Mouse (Mus musculus): ENCODE data around the gene Grasp.

Grasp gene

DNA sequence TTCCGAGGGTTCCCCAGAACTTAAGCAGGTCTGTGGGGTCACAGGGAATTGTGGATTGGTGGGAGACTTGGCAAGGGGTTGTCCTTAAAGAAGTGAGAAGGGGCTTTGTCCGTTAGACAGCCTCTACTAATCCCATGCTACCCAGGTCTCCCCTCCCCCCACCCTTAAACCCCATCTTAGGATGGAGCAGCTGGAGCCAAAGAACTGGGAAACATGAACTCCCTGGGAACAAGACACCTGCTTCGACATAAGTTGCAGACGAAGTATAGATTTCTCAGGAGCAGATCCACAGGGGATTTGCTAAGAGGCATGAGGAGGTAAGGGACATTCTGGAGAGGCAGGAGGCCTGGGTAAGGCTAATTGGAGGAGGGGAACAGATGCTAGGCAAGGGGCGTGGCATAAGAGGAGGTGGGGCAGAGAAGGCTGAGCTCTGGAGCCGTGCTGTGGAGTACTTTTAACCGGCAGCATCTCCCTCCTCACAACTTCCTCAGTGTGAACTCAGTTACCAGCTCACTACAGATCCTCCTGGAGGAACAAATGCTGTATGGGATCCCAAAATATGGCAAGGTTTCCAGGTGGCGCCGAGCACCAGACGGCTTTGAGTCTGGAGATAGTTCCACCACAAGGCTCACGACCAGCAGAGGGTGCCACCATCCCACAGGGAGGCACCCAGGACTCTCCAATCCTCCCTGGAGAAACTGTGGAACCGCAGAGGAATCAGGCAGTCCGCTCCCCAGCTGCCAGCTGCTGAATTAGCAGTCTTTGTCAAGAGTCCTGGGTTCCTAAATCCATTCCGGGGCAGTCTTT lies 2.5 kb upstream of the Grasp start:
- in situ Hi-C loops (cut with MboI; ENCODE audit: unreplicated experiment in 2 of 2) = loop anchor here in 1 of 2 experiments (25.0 kb wide), 1 partner anchor 541 kb away; no protein-coding TSS in a partner anchor

DNA sequence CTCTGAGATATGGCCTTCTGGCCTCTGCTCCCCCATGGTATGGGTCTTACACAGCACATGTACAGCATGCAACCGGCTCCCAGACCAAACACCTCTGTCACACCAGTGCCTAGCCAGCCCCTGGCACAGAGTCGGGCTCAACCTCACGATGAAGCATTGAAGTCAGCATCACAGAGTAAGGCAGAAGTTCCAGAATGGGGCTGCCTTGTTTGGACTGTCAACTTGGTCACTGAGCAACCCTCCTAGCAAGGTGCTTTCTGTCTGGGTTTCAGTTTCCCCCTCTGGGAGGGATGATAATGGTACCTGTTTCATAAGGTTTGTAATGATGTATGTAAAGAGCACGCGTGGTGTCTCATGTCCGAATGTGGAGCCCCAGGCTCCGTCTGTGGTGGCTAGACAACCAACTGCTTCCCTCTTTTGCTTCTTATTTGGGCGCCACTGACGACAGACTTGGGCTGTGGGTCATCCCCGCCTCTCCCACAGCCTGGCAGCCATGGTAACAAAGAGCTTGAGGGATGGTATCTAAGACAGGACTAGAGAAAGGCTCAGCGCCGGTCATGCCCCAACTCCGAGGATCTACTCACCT lies 998 bp upstream of the Grasp start:
- in situ Hi-C loops (cut with MboI; ENCODE audit: unreplicated experiment in 2 of 2) = loop anchor here in 1 of 2 experiments (25.0 kb wide), 1 partner anchor 539 kb away; no protein-coding TSS in a partner anchor

- in situ Hi-C loops (cut with MboI; ENCODE audit: unreplicated experiment in 2 of 2) = loop anchor here in 1 of 2 experiments (25.0 kb wide), 1 partner anchor 539 kb away; no protein-coding TSS in a partner anchor
Observed at GRCm38 (mm10) chr15:101223596-101223995, 392 bp upstream of the Grasp start.

DNA sequence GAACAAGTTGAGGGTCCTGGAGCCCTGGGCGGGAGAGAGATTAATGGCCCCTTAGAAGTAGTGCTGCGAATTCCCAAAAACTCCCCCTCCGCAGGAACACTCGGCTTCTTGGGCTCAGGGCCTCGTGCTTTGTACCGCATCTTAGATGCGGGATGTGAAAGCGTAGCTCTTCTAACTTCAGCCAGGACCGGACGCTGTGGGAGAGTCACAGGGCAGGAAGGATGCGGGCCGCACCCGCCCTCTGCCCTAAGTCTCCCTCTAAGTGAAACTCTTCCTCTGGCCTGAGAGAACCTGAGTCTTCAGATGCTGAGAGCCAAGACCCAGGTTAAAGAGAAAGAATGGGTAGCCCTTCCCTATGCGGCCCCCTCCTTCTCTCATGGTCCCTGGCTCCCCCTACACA lies 989 bp downstream of the Grasp start:
- in situ Hi-C loops (cut with MboI; ENCODE audit: unreplicated experiment in 2 of 2) = loop anchor here in 1 of 2 experiments (25.0 kb wide), 1 partner anchor 537 kb away; no protein-coding TSS in a partner anchor

- in situ Hi-C loops (cut with MboI; ENCODE audit: unreplicated experiment in 2 of 2) = no loop called here
Observed at GRCm38 (mm10) chr15:101227971-101228370, 4.0 kb downstream of the Grasp start.

- in situ Hi-C loops (cut with MboI; ENCODE audit: unreplicated experiment in 2 of 2) = no loop called here
Observed at GRCm38 (mm10) chr15:101228866-101229590, 5.0 kb downstream of the Grasp start.

GRCm38 (mm10) chr15:101230503-101230902 lies 6.5 kb downstream of the Grasp start:
- in situ Hi-C loops (cut with MboI; ENCODE audit: unreplicated experiment in 2 of 2) = no loop called here

- in situ Hi-C loops (cut with MboI; ENCODE audit: unreplicated experiment in 2 of 2) = no loop called here
Observed at GRCm38 (mm10) chr15:101230995-101231647, 7.1 kb downstream of the Grasp start.

DNA sequence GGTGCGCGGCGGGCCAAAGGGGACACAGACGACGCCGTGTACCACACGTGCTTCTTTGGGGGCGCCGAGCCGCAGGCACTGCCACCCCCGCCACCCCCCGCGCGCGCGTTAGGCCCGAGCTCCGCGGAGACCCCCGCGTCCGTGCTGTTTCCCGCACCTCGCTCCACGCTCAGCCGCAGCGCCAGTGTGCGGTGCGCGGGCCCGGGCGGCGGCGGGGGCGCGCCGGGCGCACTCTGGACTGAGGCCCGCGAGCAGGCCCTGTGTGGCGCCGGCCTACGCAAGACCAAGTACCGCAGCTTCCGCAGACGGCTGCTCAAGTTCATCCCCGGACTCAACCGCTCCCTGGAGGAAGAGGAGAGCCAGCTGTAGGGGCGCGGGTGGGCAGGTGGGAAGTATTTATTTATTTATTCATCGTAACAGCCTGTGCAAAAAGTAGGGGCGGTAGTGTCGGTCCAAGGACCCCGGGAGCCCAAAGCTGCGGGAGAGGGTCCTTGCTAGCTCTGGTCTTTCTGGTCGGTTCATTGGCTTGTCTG lies 7.7 kb downstream of the Grasp start:
- in situ Hi-C loops (cut with MboI; ENCODE audit: unreplicated experiment in 2 of 2) = no loop called here

GRCm38 (mm10) chr15:101232607-101233006 lies 8.6 kb downstream of the Grasp start:
- in situ Hi-C loops (cut with MboI; ENCODE audit: unreplicated experiment in 2 of 2) = no loop called here

DNA sequence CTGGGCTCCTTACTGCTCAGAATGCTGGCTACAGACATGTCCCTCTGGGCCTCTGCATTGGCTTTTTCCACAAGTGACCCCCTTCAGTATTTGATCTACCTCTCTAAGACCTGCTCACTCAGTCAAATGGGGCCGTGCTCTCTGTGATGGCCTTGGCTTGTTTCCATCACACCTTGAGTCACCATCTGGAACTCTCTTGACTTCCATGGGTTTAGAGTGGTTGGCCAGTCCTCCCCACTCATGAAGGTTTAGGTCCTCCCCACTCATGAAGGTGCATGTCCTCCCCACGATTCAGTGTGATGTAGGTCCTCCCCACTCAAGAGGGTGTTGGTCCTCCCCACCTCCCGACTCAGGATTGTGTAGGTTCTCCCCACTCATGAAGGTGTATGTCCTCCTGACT lies 9.2 kb downstream of the Grasp start:
- in situ Hi-C loops (cut with MboI; ENCODE audit: unreplicated experiment in 2 of 2) = no loop called here

- in situ Hi-C loops (cut with MboI; ENCODE audit: unreplicated experiment in 2 of 2) = no loop called here
Observed at GRCm38 (mm10) chr15:101233641-101234275, 9.8 kb downstream of the Grasp start.

DNA sequence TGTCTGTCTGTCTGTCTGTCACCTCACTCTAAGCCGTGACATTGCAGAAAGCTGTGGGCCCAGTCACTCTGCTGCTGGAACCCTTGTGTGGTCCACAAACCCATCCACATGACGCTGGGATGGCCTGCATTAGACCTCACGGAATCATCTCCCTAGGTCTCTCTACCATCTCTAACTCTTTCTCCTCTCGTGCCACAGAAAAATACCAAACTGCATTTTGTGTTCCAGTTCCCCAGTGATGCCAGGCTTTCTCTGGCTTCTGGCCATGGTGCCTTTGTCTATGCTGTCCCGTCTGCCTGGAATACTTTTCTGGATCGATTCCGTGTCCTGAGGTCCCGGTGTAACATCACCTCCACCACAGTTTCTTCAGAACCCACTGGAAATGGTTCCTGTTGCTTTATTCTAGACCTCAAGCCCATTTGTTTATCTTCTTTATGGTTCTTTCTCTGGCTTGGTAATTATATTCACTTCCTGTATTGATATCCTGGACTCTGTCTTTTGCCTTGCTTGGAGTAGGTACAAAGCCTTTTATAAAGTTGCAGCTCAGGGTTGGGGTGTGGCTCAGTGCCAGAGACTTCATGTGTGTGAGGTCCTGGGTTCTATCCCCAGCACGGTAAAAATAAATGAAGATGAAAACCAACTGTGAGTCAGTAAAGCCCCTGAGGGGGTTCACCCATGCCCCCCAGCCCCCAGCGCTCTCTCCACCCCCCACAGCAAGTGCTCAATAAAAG lies 10.8 kb downstream of the Grasp start:
- in situ Hi-C loops (cut with MboI; ENCODE audit: unreplicated experiment in 2 of 2) = no loop called here

DNA sequence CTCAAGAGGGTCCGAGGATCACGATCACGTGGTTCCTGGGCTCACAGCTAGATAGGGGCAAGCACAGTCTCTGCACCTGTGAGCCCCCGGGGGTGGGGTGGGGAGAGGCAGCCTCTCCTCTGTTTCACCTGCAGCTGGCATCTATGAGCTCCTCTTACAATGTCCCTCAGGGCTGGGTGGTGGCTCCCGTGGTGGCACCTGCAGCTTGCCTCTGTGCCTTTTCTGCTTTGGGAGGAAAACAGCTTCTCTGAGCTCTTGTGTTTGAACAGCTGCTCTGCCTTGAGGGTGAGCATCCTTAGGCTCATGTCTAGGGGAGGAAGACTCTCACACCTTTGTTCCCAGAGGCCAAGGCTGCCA lies 11.3 kb downstream of the Grasp start:
- in situ Hi-C loops (cut with MboI; ENCODE audit: unreplicated experiment in 2 of 2) = no loop called here

DNA sequence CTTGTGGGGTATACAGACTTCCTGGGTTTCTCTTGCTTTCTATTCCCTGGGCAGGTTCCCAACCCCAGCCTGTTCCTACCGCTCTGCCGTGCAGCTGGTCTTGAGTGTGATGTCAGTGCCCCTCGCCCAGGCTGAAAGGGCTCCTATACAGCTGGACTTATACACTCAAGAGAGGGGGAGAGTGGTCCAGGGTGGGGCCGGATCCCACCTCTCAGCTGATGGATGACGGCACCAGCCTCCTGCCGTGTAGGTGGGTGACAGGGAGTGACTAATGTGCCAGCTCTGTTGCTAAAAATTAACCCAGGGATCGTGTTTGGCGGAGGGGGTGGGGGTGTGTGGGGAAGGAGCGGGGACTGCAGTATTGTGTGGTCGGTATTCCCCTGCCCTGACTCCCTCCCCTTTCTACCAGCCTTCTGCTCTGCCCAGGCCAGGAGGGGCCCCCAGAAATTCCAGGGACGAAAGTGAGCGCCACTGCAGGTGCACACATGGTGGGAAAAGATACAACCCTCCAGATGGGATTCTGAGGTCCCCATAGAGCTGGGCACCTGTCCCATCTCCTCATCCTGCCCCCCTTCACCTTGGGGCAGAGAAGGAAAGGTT lies 11.8 kb downstream of the Grasp start:
- in situ Hi-C loops (cut with MboI; ENCODE audit: unreplicated experiment in 2 of 2) = no loop called here

- in situ Hi-C loops (cut with MboI; ENCODE audit: unreplicated experiment in 2 of 2) = no loop called here
Observed at GRCm38 (mm10) chr15:101236878-101237277, 12.9 kb downstream of the Grasp start.

GRCm38 (mm10) chr15:101238885-101239511 lies 15.0 kb downstream of the Grasp start:
- in situ Hi-C loops (cut with MboI; ENCODE audit: unreplicated experiment in 2 of 2) = no loop called here

DNA sequence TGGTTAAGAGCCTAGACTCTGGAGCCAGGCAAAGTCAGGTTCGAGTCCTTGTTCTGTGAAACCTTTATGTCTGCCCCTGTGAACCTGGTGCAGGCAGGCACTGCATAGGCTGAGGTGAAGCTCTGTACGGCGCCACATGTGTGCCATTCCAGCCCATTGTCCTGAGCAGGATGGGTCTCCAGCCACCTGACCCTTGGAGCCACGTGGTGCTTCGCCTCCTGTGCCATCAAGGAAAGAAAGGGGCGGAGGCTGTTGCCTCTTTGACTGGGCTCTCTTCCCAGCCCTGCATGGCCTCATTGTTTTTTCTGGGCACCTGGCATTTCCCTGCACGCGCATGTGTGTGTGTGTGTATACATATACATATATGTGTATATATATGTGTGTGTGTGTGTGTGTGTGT lies 15.8 kb downstream of the Grasp start:
- in situ Hi-C loops (cut with MboI; ENCODE audit: unreplicated experiment in 2 of 2) = loop anchor here (5.0 kb wide), 2 partner anchors 42 to 72 kb away; partner anchors contain the start of gene Atg101 (in 2 of the 2)
